Mouse (Mus musculus) macrophage (primary cell): ENCODE results near the gene Ifna15. TPM values are rescaled to one million over a fixed set of nuclear protein-coding genes. Genes with fewer than 3 reads are reported as not detected.
"Not testable (repeated sequence)": the region's sequence is repeated elsewhere in the genome, so short reads cannot be mapped to it uniquely, and the experiment has no call there.

Source experiments
- H3K27ac ChIP-seq: fragments of 350-480 bp; formaldehyde crosslinking; 2 replicates; pipeline ENCODE4 v1.9.0; 2021
- H3K36me3 ChIP-seq: fragments of 350-480 bp; formaldehyde crosslinking; 2 replicates; pipeline ENCODE4 v1.9.0; 2021; ENCODE audit errors: inconsistent target
- H3K4me3 ChIP-seq: fragments of 350-480 bp; formaldehyde crosslinking; 2 replicates; pipeline ENCODE4 v1.9.0; 2021; ENCODE audit errors: inconsistent target
- H3K79me2 ChIP-seq: fragments of 350-480 bp; formaldehyde crosslinking; 2 replicates; pipeline ENCODE4 v1.9.0; 2021; ENCODE audit errors: inconsistent target
- WGBS: methylation state at CpG from one replicate; pipeline ENCODE4 v1.1.7; 2026; ENCODE audit warnings: inconsistent platforms; ENCODE audit not compliant: missing documents; 5-methylcytosine and 5-hydroxymethylcytosine counted together
- polyA plus RNA-seq: library from polyadenylated mRNA; stranded (reverse); fragments of 250-400 nt; gene quantifications from 3 replicates; pipeline ENCODE4 v1.2.4, GENCODE M21; 2018; ENCODE audit warnings: inconsistent platforms
- total RNA-seq, 78 experiments: library from RNA; depleted of rRNA; stranded (reverse); fragments of 250-400 nt; gene quantifications; 1 replicate in 9 of 78; 2 replicates in 24 of 78; 3 replicates in 43 of 78; 4 replicates in 2 of 78; pipeline ENCODE4 v1.2.4; 2018; ENCODE audit warnings: inconsistent platforms in 56 of 78

The Ifna15 gene
- total RNA-seq (2018; cell fraction: chromatin; rRNA removed): not detected
- not detected for total RNA-seq (2018; cell fraction: cytosol; rRNA removed)
- total RNA-seq (2018; cell fraction: nucleus; rRNA removed): not detected
- polyA plus RNA-seq: not detected in 3 replicates

- not testable (repeated sequence) for H3K4me3 ChIP-seq, H3K79me2 ChIP-seq, H3K27ac ChIP-seq, H3K36me3 ChIP-seq
Measured at GRCm38 (mm10) chr4:88558145-88558544, at the start of gene Ifna15. Gene Ifna15 (minus strand): TSS chr4:88558245.

- Histone ChIP-seq H3K36me3 (no peaks in the 10 kb centered on the region), H3K27ac (no peak within 1 kb of the TSS), H3K4me3 (no peak within 1 kb of the TSS), H3K79me2 (no peaks in the 10 kb centered on the region)
Measured at GRCm38 (mm10) chr4:88603276-88603675, 45.2 kb upstream of the Ifna15 start, which contains the start of gene Ifna12. Gene Ifna12 (minus strand): TSS chr4:88603376.

- 46% methylated on average over 1 of the region's 1 CpGs for WGBS
- Histone ChIP-seq H3K36me3 (no peaks in the 10 kb centered on the region), H3K79me2 (no peaks in the 10 kb centered on the region), H3K27ac (no peak within 1 kb of the TSS), H3K4me3 (no peak within 1 kb of the TSS)
Measured at GRCm38 (mm10) chr4:88592285-88592684, 34.2 kb upstream of the Ifna15 start, which contains the start of gene Ifna9. Gene Ifna9 (minus strand): TSS chr4:88592385.

- Histone ChIP-seq H3K27ac (no peak within 1 kb of the TSS), H3K4me3 (no peak within 1 kb of the TSS), H3K79me2 (no peaks in the 10 kb centered on the region), H3K36me3 (no peaks in the 10 kb centered on the region)
- WGBS: 100% methylated on average over 1 of the region's 1 CpGs
Measured at GRCm38 (mm10) chr4:88571698-88572097, 13.7 kb upstream of the Ifna15 start, which contains the start of gene Ifna14. Gene Ifna14 (minus strand): TSS chr4:88571798.

GRCm38 (mm10) chr4:88561791-88562190, 3.7 kb upstream of the Ifna15 start:
- Histone ChIP-seq H3K27ac (no peak overlapping the region), H3K4me3 (no peak overlapping the region), H3K79me2 (no peaks in the 10 kb centered on the region), H3K36me3 (no peaks in the 10 kb centered on the region)
- WGBS: 95% methylated on average over 1 of the region's 1 CpGs

GRCm38 (mm10) chr4:88550161-88550945, 7.7 kb downstream of the Ifna15 start:
- H3K27ac ChIP-seq: no peak overlapping the region
- no peaks in the 10 kb centered on the region for H3K36me3 ChIP-seq
- peak overlapping the region; percentile 44 for H3K4me3 ChIP-seq
- 14% methylated on average over 22 of the region's 22 CpGs for WGBS
- no peaks in the 10 kb centered on the region for H3K79me2 ChIP-seq

- WGBS: 100% methylated on average over 1 of the region's 1 CpGs
- Histone ChIP-seq H3K27ac (no peak overlapping the region), H3K4me3 (no peak overlapping the region), H3K79me2 (no peaks in the 10 kb centered on the region), H3K36me3 (no peaks in the 10 kb centered on the region)
Measured at GRCm38 (mm10) chr4:88547986-88548385, 10.1 kb downstream of the Ifna15 start.

GRCm38 (mm10) chr4:88543649-88544234, 14.3 kb downstream of the Ifna15 start:
- WGBS: 50% methylated on average over 2 of the region's 2 CpGs
- H3K27ac ChIP-seq: no peak overlapping the region
- no peaks in the 10 kb centered on the region for H3K36me3 ChIP-seq
- H3K79me2 ChIP-seq: no peaks in the 10 kb centered on the region
- no peak overlapping the region for H3K4me3 ChIP-seq

- peak overlapping the region; percentile 52 for H3K27ac ChIP-seq
- WGBS: 2% methylated on average over 12 of the region's 12 CpGs
- no peaks in the 10 kb centered on the region for H3K79me2 ChIP-seq
Measured at GRCm38 (mm10) chr4:88537328-88537727, 20.7 kb downstream of the Ifna15 start.

GRCm38 (mm10) chr4:88536640-88537039, 21.4 kb downstream of the Ifna15 start:
- no peak overlapping the region for H3K4me3 ChIP-seq
- WGBS: 94% methylated on average over 7 of the region's 7 CpGs
- no peaks in the 10 kb centered on the region for H3K36me3 ChIP-seq
- peak overlapping the region; percentile 52; the same call in 1 of the 2 replicates for H3K27ac ChIP-seq
- H3K79me2 ChIP-seq: no peaks in the 10 kb centered on the region

More at GRCm38 (mm10) chr4:88537328-88537727, 20.7 kb downstream of the Ifna15 start:
- Histone ChIP-seq H3K4me3 (peak overlapping the region; percentile 36), H3K36me3 (no peaks in the 10 kb centered on the region)

- Histone ChIP-seq H3K27ac (no peak overlapping the region), H3K36me3 (no peaks in the 10 kb centered on the region), H3K79me2 (no peaks in the 10 kb centered on the region), H3K4me3 (no peak overlapping the region)
- WGBS: 100% methylated on average over 1 of the region's 1 CpGs
Measured at GRCm38 (mm10) chr4:88535742-88536141, 22.3 kb downstream of the Ifna15 start.

- 100% methylated on average over 1 of the region's 1 CpGs for WGBS
- H3K27ac ChIP-seq: no peak overlapping the region
- H3K36me3 ChIP-seq: no peaks in the 10 kb centered on the region
- no peak overlapping the region for H3K4me3 ChIP-seq
- no peaks in the 10 kb centered on the region for H3K79me2 ChIP-seq
Measured at GRCm38 (mm10) chr4:88534903-88535302, 23.1 kb downstream of the Ifna15 start.

GRCm38 (mm10) chr4:88533499-88533898, 24.5 kb downstream of the Ifna15 start:
- Histone ChIP-seq H3K36me3 (no peaks in the 10 kb centered on the region), H3K4me3 (no peak overlapping the region), H3K27ac (no peak overlapping the region), H3K79me2 (no peaks in the 10 kb centered on the region)
- 100% methylated on average over 2 of the region's 2 CpGs for WGBS

- H3K4me3 ChIP-seq: no peak overlapping the region
- H3K27ac ChIP-seq: no peak overlapping the region
- no peaks in the 10 kb centered on the region for H3K36me3 ChIP-seq
- H3K79me2 ChIP-seq: no peaks in the 10 kb centered on the region
- WGBS: 100% methylated on average over 2 of the region's 2 CpGs
Measured at GRCm38 (mm10) chr4:88530892-88531291, 27.2 kb downstream of the Ifna15 start.

GRCm38 (mm10) chr4:88530271-88530670, 27.8 kb downstream of the Ifna15 start:
- WGBS: 76% methylated on average over 4 of the region's 4 CpGs
- Histone ChIP-seq H3K27ac (no peak overlapping the region), H3K4me3 (no peak overlapping the region), H3K36me3 (no peaks in the 10 kb centered on the region), H3K79me2 (no peaks in the 10 kb centered on the region)
